21 mouse cellular contexts compared by ENCODE assay signal in the genomic region with DNA sequence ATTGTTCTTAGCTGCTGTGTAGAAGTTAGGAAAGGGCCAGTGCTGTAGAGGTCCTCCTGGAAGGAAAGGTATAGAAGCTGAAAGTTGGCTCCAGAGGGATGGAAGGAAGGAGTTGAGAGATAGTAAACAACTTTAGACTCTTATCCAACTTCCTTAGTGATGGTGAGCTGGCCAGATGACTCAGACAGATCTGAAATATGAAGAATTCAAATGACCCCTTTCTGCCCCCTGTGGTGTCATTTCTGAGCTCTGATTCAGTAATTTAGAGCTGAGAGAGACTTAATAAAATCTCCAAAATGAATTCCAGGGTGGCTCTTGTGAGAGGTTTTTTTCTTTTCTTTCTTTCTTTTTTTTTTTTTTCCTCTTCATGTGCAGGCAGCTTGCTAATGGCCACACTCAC. TPM values are rescaled to one million over a fixed set of nuclear protein-coding genes. Genes with fewer than 3 reads are reported as not detected.
"Had no signal": no experiment of that assay in that cellular context is flagged by ENCODE, and none has a peak within 500 bp of the region (broad histone marks: within the 10 kb centered on the region; RNA-seq: fewer than 3 reads in every experiment).

No protein-coding gene starts in this region.

- H3K36me3 ChIP-seq: limb, embryonic 10.5 days; limb, embryonic 13.5 days; liver, embryonic 13.5 days; midbrain, embryonic 12.5 days; midbrain, embryonic 15.5 days; neural tube, embryonic 13.5 days; stomach, embryonic 15.5 days had no signal

- DNase-seq: kidney, adult 9 months; kidney, postnatal 14 days; kidney, postnatal 4 days; layer of hippocampus, adult 9-11 months; liver; liver, embryonic 13.5 days; lung, adult 2 months; lung, postnatal 14 days; retina, postnatal 1 day; right cerebral cortex, postnatal 25 days; spleen, adult 18-20 months; thymus, postnatal 25 days had no signal

- H3K27me3 ChIP-seq: liver, embryonic 13.5 days; midbrain, embryonic 12.5 days; midbrain, embryonic 15.5 days; neural tube, embryonic 13.5 days; stomach, embryonic 15.5 days had no signal

- H3K4me3 ChIP-seq: layer of hippocampus, adult 2 months; limb, embryonic 10.5 days; limb, embryonic 13.5 days; liver, embryonic 13.5 days; midbrain, embryonic 12.5 days; midbrain, embryonic 15.5 days; neural tube, embryonic 13.5 days; stomach, embryonic 15.5 days had no signal

- H3K4me2 ChIP-seq: limb, embryonic 13.5 days; liver, embryonic 13.5 days; midbrain, embryonic 12.5 days; midbrain, embryonic 15.5 days; neural tube, embryonic 13.5 days; stomach, embryonic 15.5 days had no signal

RNA-seq across cellular contexts. Expression of a gene that starts 39.8 kb away (rescaled TPM):
- polyA plus RNA-seq: liver, embryonic 16.5 days; lung, adult 2 months; macrophage had no signal
